In the genomic region with DNA sequence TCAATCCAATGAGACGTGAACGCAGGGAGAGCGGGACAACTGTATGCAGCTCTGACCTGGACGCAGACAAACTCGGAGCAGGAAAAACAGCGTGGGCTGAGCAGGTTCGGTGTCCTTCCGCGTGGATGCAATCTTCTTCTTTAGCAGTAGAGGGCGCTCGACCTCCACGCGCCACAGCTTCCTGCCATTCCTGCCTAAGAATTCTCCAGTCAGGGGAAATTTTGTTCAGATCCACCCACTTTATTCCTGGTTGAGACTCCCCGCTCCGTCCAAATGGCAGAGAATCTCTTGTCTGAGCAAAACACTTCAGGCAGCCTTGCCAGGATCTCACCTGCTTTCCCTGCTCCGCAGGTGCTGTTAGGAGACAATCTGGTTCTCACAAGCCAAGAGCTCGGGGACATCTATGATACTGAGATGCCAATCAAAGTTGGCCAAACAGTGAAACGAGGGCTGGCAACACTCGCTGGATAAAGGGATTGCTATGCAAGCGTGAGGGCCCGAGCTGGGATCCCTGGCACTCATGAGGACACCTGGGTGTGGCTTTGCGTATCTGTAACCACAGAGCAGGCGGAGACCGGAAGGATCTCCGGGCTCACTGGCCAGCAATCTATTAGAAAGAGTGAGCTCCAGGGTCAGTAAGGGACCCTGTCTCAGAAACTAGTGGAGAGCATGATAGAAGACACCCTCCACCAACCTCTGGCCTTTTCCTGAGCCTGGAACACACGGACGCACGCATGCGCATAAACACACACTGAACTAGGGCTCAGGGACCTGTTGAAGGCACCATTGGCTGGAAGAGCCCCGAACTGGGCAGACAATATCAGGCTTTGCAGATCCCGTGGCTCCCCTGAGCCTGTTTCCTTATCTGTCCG, we compare ENCODE assay signal across 8 mouse cellular contexts. TPM values are rescaled to one million over a fixed set of nuclear protein-coding genes. Genes with fewer than 3 reads are reported as not detected.
DNase-seq lines count a peak whose midpoint lies in the region; ATAC-seq and TF ChIP-seq lines count a peak whose summit lies in the region.

No protein-coding gene starts in this region.

- 0 out of 2 replicates have a peak overlapping the region, but pooled peaks have one; percentile 1 for H3K27ac ChIP-seq in ES-Bruce4 (ENCODE audit: insufficient read depth, low read length)
- H3K27ac ChIP-seq in forebrain, embryonic 11.5 days (ENCODE audit: low read depth, low read length): no peak overlapping the region
- no peak overlapping the region for H3K27ac ChIP-seq in heart, embryonic 16.5 days (ENCODE audit: low read length)
- H3K27ac ChIP-seq in liver, embryonic 14.5 days: peak overlapping the region; percentile 79
- peak overlapping the region; percentile 45 for H3K27ac ChIP-seq in stomach, embryonic 15.5 days

- peak; percentile 39; the same call in 1 of the 2 replicates for ATAC-seq in forebrain, embryonic 11.5 days (replicated peaks; ENCODE audit: low FRiP score)
- ATAC-seq in heart, embryonic 16.5 days (replicated peaks; ENCODE audit: extremely low read depth, insufficient read depth, low FRiP score): peak; percentile 61
- ATAC-seq in liver, embryonic 14.5 days (ENCODE audit: insufficient read depth): peak; percentile 93
- peak; percentile 75; the same call in 1 of the 2 replicates for ATAC-seq in stomach, embryonic 15.5 days (ENCODE audit: insufficient read depth, low FRiP score, low read depth)

- no peak for TF ChIP-seq POLR2A in ES-Bruce4 (IDR thresholded peaks at IDR 0.05; ENCODE audit: insufficient read depth, low read length)

- no peaks in the 10 kb centered on the region for H3K27me3 ChIP-seq in ES-Bruce4 (ENCODE audit: control insufficient read depth, insufficient read depth, low read length, poor library complexity, severe bottlenecking)
- H3K27me3 ChIP-seq in forebrain, embryonic 11.5 days (ENCODE audit: control insufficient read depth, insufficient read depth, low read length): no peaks in the 10 kb centered on the region
- H3K27me3 ChIP-seq in heart, embryonic 16.5 days (ENCODE audit: control insufficient read depth, insufficient read depth, low read length): no peaks in the 10 kb centered on the region
- H3K27me3 ChIP-seq in liver, embryonic 14.5 days (ENCODE audit: control insufficient read depth, insufficient read depth, low read length): no peaks in the 10 kb centered on the region
- no peaks in the 10 kb centered on the region for H3K27me3 ChIP-seq in stomach, embryonic 15.5 days (replicated peaks)

- H3K9ac ChIP-seq in ES-Bruce4 (ENCODE audit: low read depth, poor library complexity, severe bottlenecking): peak overlapping the region; percentile 39
- peak overlapping the region; percentile 23 for H3K9ac ChIP-seq in forebrain, embryonic 11.5 days (ENCODE audit: low read length)
- peak overlapping the region; percentile 42 for H3K9ac ChIP-seq in heart, embryonic 16.5 days (ENCODE audit: low read length)
- peak overlapping the region; percentile 75 for H3K9ac ChIP-seq in liver, embryonic 14.5 days (replicated peaks)
- H3K9ac ChIP-seq in stomach, embryonic 15.5 days: no peak overlapping the region

- no peaks in the 10 kb centered on the region for H3K36me3 ChIP-seq in ES-Bruce4 (ENCODE audit: control insufficient read depth, insufficient read depth, low read length, poor library complexity, severe bottlenecking)
- no peaks in the 10 kb centered on the region for H3K36me3 ChIP-seq in forebrain, embryonic 11.5 days (ENCODE audit: control insufficient read depth, insufficient read depth, low read length)
- H3K36me3 ChIP-seq in heart, embryonic 16.5 days (ENCODE audit: control insufficient read depth, insufficient read depth): no peaks in the 10 kb centered on the region
- H3K36me3 ChIP-seq in liver, embryonic 14.5 days (replicated peaks; ENCODE audit: control insufficient read depth, insufficient read depth, low read depth): no peaks in the 10 kb centered on the region
- H3K36me3 ChIP-seq in stomach, embryonic 15.5 days: no peaks in the 10 kb centered on the region

- H3K4me1 ChIP-seq in ES-Bruce4 (ENCODE audit: control insufficient read depth, insufficient read depth, low read length): no peaks in the 10 kb centered on the region
- peaks cover 3% of the 10 kb centered on the region; the same call in 1 of the 2 replicates for H3K4me1 ChIP-seq in forebrain, embryonic 11.5 days (replicated peaks; ENCODE audit: control insufficient read depth, insufficient read depth, low read length)
- peaks cover 5% of the 10 kb centered on the region; the same call in 1 of the 2 replicates for H3K4me1 ChIP-seq in heart, embryonic 16.5 days (ENCODE audit: control insufficient read depth, insufficient read depth, low read length)
- H3K4me1 ChIP-seq in liver, embryonic 14.5 days (replicated peaks; ENCODE audit: control insufficient read depth in 2 of 2, insufficient read depth in 2 of 2, low read length in 1 of 2): peaks cover 11 to 14% of the 10 kb centered on the region in 2 experiments; a peak in 3 of 4 replicates
- H3K4me1 ChIP-seq in stomach, embryonic 15.5 days: peaks cover 11% of the 10 kb centered on the region

- peak; percentile 95 for TF ChIP-seq CTCF in ES-Bruce4 (IDR thresholded peaks at IDR 0.05; ENCODE audit: low read depth, low read length)
- TF ChIP-seq CTCF in liver, embryonic 14.5 days (IDR thresholded peaks at IDR 0.05; ENCODE audit: low read depth): peak; percentile 98

- H3K4me3 ChIP-seq in ES-Bruce4 (ENCODE audit: low read depth, low read length): peak overlapping the region; percentile 55
- peak overlapping the region; percentile 21 for H3K4me3 ChIP-seq in forebrain, embryonic 11.5 days (ENCODE audit: low read depth, low read length)
- H3K4me3 ChIP-seq in heart, embryonic 16.5 days (ENCODE audit: low read length): peak overlapping the region; percentile 65
- peak overlapping the region; percentile 53 to 72 for H3K4me3 ChIP-seq in liver, embryonic 14.5 days (ENCODE audit: insufficient read depth in 1 of 2, low read depth in 2 of 2, low read length in 2 of 2)
- H3K4me3 ChIP-seq in stomach, embryonic 15.5 days (replicated peaks): peak overlapping the region; percentile 43

- H3K4me2 ChIP-seq in forebrain, embryonic 11.5 days (ENCODE audit: low read depth, low read length, severe bottlenecking): peak overlapping the region; percentile 62
- peak overlapping the region; percentile 98 for H3K4me2 ChIP-seq in heart, embryonic 16.5 days (ENCODE audit: low read depth, low read length)
- H3K4me2 ChIP-seq in liver, embryonic 14.5 days (ENCODE audit: low read depth): peak overlapping the region; percentile 98
- peak overlapping the region; percentile 87 for H3K4me2 ChIP-seq in stomach, embryonic 15.5 days

- TF ChIP-seq EP300 in ES-Bruce4 (IDR thresholded peaks at IDR 0.05; ENCODE audit: insufficient read depth, low read depth, low read length): 0 out of 2 replicates have a peak, but pooled peaks have one; percentile 32
- TF ChIP-seq EP300 in liver, embryonic 14.5 days (IDR thresholded peaks at IDR 0.05; ENCODE audit: low read depth): peak; percentile 35; the same call in 1 of the 2 replicates

- WGBS in forebrain, embryonic 11.5 days: 7% methylated on average over 32 of the region's 32 CpGs
- 4% methylated on average over 32 of the region's 32 CpGs for WGBS in heart, embryonic 16.5 days
- WGBS in liver, embryonic 14.5 days (ENCODE audit: insufficient replicate concordance): 3% methylated on average over 32 of the region's 32 CpGs
- 10% methylated on average over 32 of the region's 32 CpGs for WGBS in stomach, embryonic 15.5 days

- DNase-seq in c-Kit-positive CD71-positive TER-119-negative erythroid progenitor cells, embryonic 14.5 days (ENCODE audit: low read depth): peak; percentile 67
- DNase-seq in forebrain, embryonic 11.5 days (ENCODE audit: low spot score): peak; percentile 83
- peak; percentile 64 to 75 for DNase-seq in kidney, postnatal 25 days
- DNase-seq in liver, embryonic 14.5 days (ENCODE audit: low read depth in 3 of 3, low spot score in 3 of 3): peak; percentile 65 to 73 (median 67)
- peak; percentile 73 for DNase-seq in neural tube, embryonic 10.5 days (ENCODE audit: extremely low spot score, low spot score)

- H3K9me3 ChIP-seq in ES-Bruce4 (replicated peaks; ENCODE audit: control insufficient read depth, insufficient read depth, low read length, poor library complexity, severe bottlenecking): no peaks in the 10 kb centered on the region
- H3K9me3 ChIP-seq in forebrain, embryonic 11.5 days (ENCODE audit: control insufficient read depth, low read length): no peaks in the 10 kb centered on the region
- H3K9me3 ChIP-seq in heart, embryonic 16.5 days (replicated peaks; ENCODE audit: control insufficient read depth, low read length): no peaks in the 10 kb centered on the region; the same call in 1 of the 2 replicates
- no peaks in the 10 kb centered on the region for H3K9me3 ChIP-seq in liver, embryonic 14.5 days (ENCODE audit: control insufficient read depth, low read length)
- H3K9me3 ChIP-seq in stomach, embryonic 15.5 days: no peaks in the 10 kb centered on the region

RNA-seq across cellular contexts. Expression of a gene that starts 8.6 kb away (rescaled TPM):
- polyA plus RNA-seq in ES-Bruce4 (2011; ENCODE audit: insufficient read depth, insufficient read length, low read depth, missing spikeins): 1.3 and 1.9 TPM in 2 replicates
- polyA plus RNA-seq in forebrain, embryonic 11.5 days (2014; fragmentation: Nextera tagmentation; extraction: Ambion mirVana): not detected in 2 replicates
- 0.22 and 0.46 TPM in 2 replicates for polyA plus RNA-seq in heart, embryonic 16.5 days (2015; fragmentation: Nextera tagmentation; extraction: Ambion mirVana)
- polyA plus RNA-seq in liver, embryonic 14.5 days (2012; rRNA removed): 1.2 and 1.6 TPM in 2 replicates
- 0.86 and 1.5 TPM in 2 replicates for polyA plus RNA-seq in liver, embryonic 14.5 days (2014; fragmentation: Nextera tagmentation; extraction: Ambion mirVana)
- 11.2 and 16.2 TPM in 2 replicates for polyA plus RNA-seq in stomach, embryonic 15.5 days (2015; fragmentation: Nextera tagmentation; extraction: Ambion mirVana)

RNA-seq across cellular contexts. Expression of a gene that starts 31.5 kb away (rescaled TPM):
- polyA plus RNA-seq in ES-Bruce4 (2011; ENCODE audit: insufficient read depth, insufficient read length, low read depth, missing spikeins): 69.2 and 80.9 TPM in 2 replicates
- polyA plus RNA-seq in forebrain, embryonic 11.5 days (2014; fragmentation: Nextera tagmentation; extraction: Ambion mirVana): 31.7 and 39.5 TPM in 2 replicates
- polyA plus RNA-seq in heart, embryonic 16.5 days (2015; fragmentation: Nextera tagmentation; extraction: Ambion mirVana): 6.8 and 7.3 TPM in 2 replicates
- 17.2 and 17.6 TPM in 2 replicates for polyA plus RNA-seq in liver, embryonic 14.5 days (2012; rRNA removed)
- 5.4 and 7.0 TPM in 2 replicates for polyA plus RNA-seq in liver, embryonic 14.5 days (2014; fragmentation: Nextera tagmentation; extraction: Ambion mirVana)
- polyA plus RNA-seq in stomach, embryonic 15.5 days (2015; fragmentation: Nextera tagmentation; extraction: Ambion mirVana): 31.5 and 34.2 TPM in 2 replicates

RNA-seq across cellular contexts. Expression of a gene that starts 37.5 kb away (rescaled TPM):
- 21.7 and 22.8 TPM in 2 replicates for polyA plus RNA-seq in ES-Bruce4 (2011; ENCODE audit: insufficient read depth, insufficient read length, low read depth, missing spikeins)
- polyA plus RNA-seq in forebrain, embryonic 11.5 days (2014; fragmentation: Nextera tagmentation; extraction: Ambion mirVana): 49.8 and 51.5 TPM in 2 replicates
- 32.6 and 37.1 TPM in 2 replicates for polyA plus RNA-seq in heart, embryonic 16.5 days (2015; fragmentation: Nextera tagmentation; extraction: Ambion mirVana)
- polyA plus RNA-seq in liver, embryonic 14.5 days (2012; rRNA removed): 5.6 and 8.1 TPM in 2 replicates
- 11.3 and 12.3 TPM in 2 replicates for polyA plus RNA-seq in liver, embryonic 14.5 days (2014; fragmentation: Nextera tagmentation; extraction: Ambion mirVana)
- polyA plus RNA-seq in stomach, embryonic 15.5 days (2015; fragmentation: Nextera tagmentation; extraction: Ambion mirVana): 52.4 and 57.4 TPM in 2 replicates

RNA-seq across cellular contexts. Expression of a gene that starts 56.4 kb away (rescaled TPM):
- not detected in 2 replicates for polyA plus RNA-seq in ES-Bruce4 (2011; ENCODE audit: insufficient read depth, insufficient read length, low read depth, missing spikeins)
- polyA plus RNA-seq in forebrain, embryonic 11.5 days (2014; fragmentation: Nextera tagmentation; extraction: Ambion mirVana): 0.20 TPM in 1 of 2 replicates, not detected in the other
- 0.89 and 1.4 TPM in 2 replicates for polyA plus RNA-seq in heart, embryonic 16.5 days (2015; fragmentation: Nextera tagmentation; extraction: Ambion mirVana)
- 0.44 and 0.50 TPM in 2 replicates for polyA plus RNA-seq in liver, embryonic 14.5 days (2012; rRNA removed)
- polyA plus RNA-seq in liver, embryonic 14.5 days (2014; fragmentation: Nextera tagmentation; extraction: Ambion mirVana): 0.23 and 0.32 TPM in 2 replicates
- polyA plus RNA-seq in stomach, embryonic 15.5 days (2015; fragmentation: Nextera tagmentation; extraction: Ambion mirVana): 0.90 and 1.2 TPM in 2 replicates

Comparison
In these comparisons a context has a peak if more than half of its experiments do, and no peak if none do; other contexts are left out.
1. H3K27ac ChIP-seq: peak in ES-Bruce4 (single experiment), liver, embryonic 14.5 days (single experiment) and stomach, embryonic 15.5 days (single experiment); none in forebrain, embryonic 11.5 days (single experiment) and heart, embryonic 16.5 days (single experiment).
2. ATAC-seq: peak in every context shown above with its lines; median percentile 93 in liver, embryonic 14.5 days; 75 in stomach, embryonic 15.5 days; 61 in heart, embryonic 16.5 days; 39 in forebrain, embryonic 11.5 days.
3. Peak in every context shown above with its lines, with median percentiles within 50 percentile points of each other: H3K4me3 ChIP-seq, DNase-seq and H3K4me2 ChIP-seq.